Mouse (Mus musculus): ENCODE measurements around the gene Desi1. TPM values are rescaled to one million over a fixed set of nuclear protein-coding genes. Genes with fewer than 3 reads are reported as not detected.

Gene Desi1
- polyA plus RNA-seq, 1 experiment from 2014 or later: 58.3 TPM

DNA sequence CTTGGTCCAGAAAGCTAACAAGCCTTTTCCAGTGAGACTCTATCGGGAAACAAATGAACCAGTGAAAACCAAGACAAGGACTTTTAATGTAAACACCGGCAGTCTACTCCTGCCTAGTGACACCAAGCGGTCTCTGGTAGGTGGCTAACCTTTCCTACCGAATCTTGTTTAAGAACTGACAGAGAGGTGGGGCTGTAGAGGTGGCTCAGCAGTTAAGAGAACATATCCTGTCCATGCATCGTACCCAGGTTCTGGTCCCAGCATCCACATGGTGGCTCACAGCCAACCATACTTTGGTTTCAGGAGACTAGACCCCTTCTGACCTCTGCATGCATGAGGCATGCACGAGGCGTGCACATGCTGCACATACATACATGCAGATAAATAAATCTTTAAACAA is 6.4 kb downstream of the Desi1 start:
- Histone ChIP-seq H3K4me1 (ENCODE audit: control insufficient read depth, insufficient read depth, low read length) (no peaks in the 10 kb centered on the region), H3K4me2 (ENCODE audit: low read depth, low read length) (no peak overlapping the region), H3K9me3 (ENCODE audit: control insufficient read depth, low read length) (no peaks in the 10 kb centered on the region), H3K9ac (replicated peaks; ENCODE audit: low read depth, low read length) (no peak overlapping the region), H3K27me3 (ENCODE audit: control insufficient read depth, insufficient read depth, low read length) (no peaks in the 10 kb centered on the region), H3K4me3 (ENCODE audit: low read depth, low read length) (no peak overlapping the region), H3K36me3 (ENCODE audit: control insufficient read depth, insufficient read depth, low read length) (peaks cover 75% of the 10 kb centered on the region), H3K27ac (ENCODE audit: low read depth, low read length) (no peak overlapping the region)
- ATAC-seq (ENCODE audit: low read depth): no peak
- WGBS: 95% methylated on average over 7 of the region's 7 CpGs

- Histone ChIP-seq H3K4me2 (ENCODE audit: low read depth, low read length) (no peak overlapping the region), H3K36me3 (ENCODE audit: control insufficient read depth, insufficient read depth, low read length) (peaks cover 46% of the 10 kb centered on the region), H3K27me3 (ENCODE audit: control insufficient read depth, insufficient read depth, low read length) (no peaks in the 10 kb centered on the region), H3K9ac (replicated peaks; ENCODE audit: low read depth, low read length) (no peak overlapping the region), H3K9me3 (ENCODE audit: control insufficient read depth, low read length) (no peaks in the 10 kb centered on the region), H3K27ac (ENCODE audit: low read depth, low read length) (no peak overlapping the region), H3K4me3 (ENCODE audit: low read depth, low read length) (no peak overlapping the region), H3K4me1 (ENCODE audit: control insufficient read depth, insufficient read depth, low read length) (no peaks in the 10 kb centered on the region)
- WGBS: 92% methylated on average over 6 of the region's 6 CpGs
- ATAC-seq (ENCODE audit: low read depth): no peak
Measured at GRCm38 (mm10) chr15:82023965-82024635, 9.6 kb downstream of the Desi1 start.

DNA sequence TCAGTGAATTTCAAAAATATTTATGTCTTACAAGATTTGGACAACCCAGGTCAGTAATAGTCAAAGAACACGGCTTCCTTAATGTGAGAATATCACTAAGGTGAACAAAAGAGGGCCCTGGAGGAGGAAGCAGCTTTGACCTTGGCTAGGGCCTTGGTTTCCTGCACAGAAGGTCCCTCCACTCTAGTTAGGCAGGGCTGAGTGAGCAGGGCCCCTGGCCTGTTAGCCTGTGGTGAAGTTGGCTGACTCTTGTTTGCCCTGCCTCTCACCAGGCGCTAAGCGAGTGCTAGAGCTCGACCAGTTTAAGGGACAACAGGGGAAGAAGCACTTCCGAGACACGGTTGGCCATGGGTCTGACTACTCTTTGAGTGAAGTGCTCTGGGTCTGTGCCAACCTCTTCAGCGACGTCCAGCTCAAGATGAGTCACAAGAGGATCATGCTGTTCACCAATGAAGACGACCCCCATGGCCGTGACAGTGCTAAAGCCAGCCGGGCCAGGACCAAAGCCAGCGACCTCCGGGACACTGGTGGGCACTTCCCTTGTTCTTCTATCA is 11.1 kb downstream of the Desi1 start:
- H3K27ac ChIP-seq (ENCODE audit: low read depth, low read length): no peak overlapping the region
- no peak for ATAC-seq (ENCODE audit: low read depth)
- 91% methylated on average over 13 of the region's 13 CpGs for WGBS
- H3K4me1 ChIP-seq (ENCODE audit: control insufficient read depth, insufficient read depth, low read length): no peaks in the 10 kb centered on the region
- no peaks in the 10 kb centered on the region for H3K27me3 ChIP-seq (ENCODE audit: control insufficient read depth, insufficient read depth, low read length)
- peaks cover 39% of the 10 kb centered on the region for H3K36me3 ChIP-seq (ENCODE audit: control insufficient read depth, insufficient read depth, low read length)
- no peak overlapping the region for H3K9ac ChIP-seq (replicated peaks; ENCODE audit: low read depth, low read length)
- H3K4me3 ChIP-seq (ENCODE audit: low read depth, low read length): no peak overlapping the region
- no peaks in the 10 kb centered on the region for H3K9me3 ChIP-seq (ENCODE audit: control insufficient read depth, low read length)
- no peak overlapping the region for H3K4me2 ChIP-seq (ENCODE audit: low read depth, low read length)

GRCm38 (mm10) chr15:82019288-82019687 is 14.4 kb downstream of the Desi1 start:
- no peak overlapping the region for H3K4me3 ChIP-seq (ENCODE audit: low read depth, low read length)
- H3K27ac ChIP-seq (ENCODE audit: low read depth, low read length): no peak overlapping the region
- H3K4me1 ChIP-seq (ENCODE audit: control insufficient read depth, insufficient read depth, low read length): peaks cover 16% of the 10 kb centered on the region
- H3K27me3 ChIP-seq (ENCODE audit: control insufficient read depth, insufficient read depth, low read length): no peaks in the 10 kb centered on the region
- no peak overlapping the region for H3K9ac ChIP-seq (replicated peaks; ENCODE audit: low read depth, low read length)
- no peaks in the 10 kb centered on the region for H3K9me3 ChIP-seq (ENCODE audit: control insufficient read depth, low read length)
- ATAC-seq (ENCODE audit: low read depth): no peak
- peaks cover 9% of the 10 kb centered on the region for H3K36me3 ChIP-seq (ENCODE audit: control insufficient read depth, insufficient read depth, low read length)
- H3K4me2 ChIP-seq (ENCODE audit: low read depth, low read length): no peak overlapping the region
- WGBS: 88% methylated on average over 3 of the region's 3 CpGs

GRCm38 (mm10) chr15:82017461-82017860 is 16.2 kb downstream of the Desi1 start:
- H3K36me3 ChIP-seq (ENCODE audit: control insufficient read depth, insufficient read depth, low read length): no peaks in the 10 kb centered on the region
- H3K9ac ChIP-seq (replicated peaks; ENCODE audit: low read depth, low read length): no peak overlapping the region
- no peak overlapping the region for H3K4me3 ChIP-seq (ENCODE audit: low read depth, low read length)
- peaks cover 21% of the 10 kb centered on the region for H3K4me1 ChIP-seq (ENCODE audit: control insufficient read depth, insufficient read depth, low read length)
- H3K9me3 ChIP-seq (ENCODE audit: control insufficient read depth, low read length): no peaks in the 10 kb centered on the region
- WGBS: 85% methylated on average over 4 of the region's 4 CpGs
- H3K27me3 ChIP-seq (ENCODE audit: control insufficient read depth, insufficient read depth, low read length): no peaks in the 10 kb centered on the region
- no peak overlapping the region for H3K4me2 ChIP-seq (ENCODE audit: low read depth, low read length)
- H3K27ac ChIP-seq (ENCODE audit: low read depth, low read length): no peak overlapping the region
- no peak for ATAC-seq (ENCODE audit: low read depth)

DNA sequence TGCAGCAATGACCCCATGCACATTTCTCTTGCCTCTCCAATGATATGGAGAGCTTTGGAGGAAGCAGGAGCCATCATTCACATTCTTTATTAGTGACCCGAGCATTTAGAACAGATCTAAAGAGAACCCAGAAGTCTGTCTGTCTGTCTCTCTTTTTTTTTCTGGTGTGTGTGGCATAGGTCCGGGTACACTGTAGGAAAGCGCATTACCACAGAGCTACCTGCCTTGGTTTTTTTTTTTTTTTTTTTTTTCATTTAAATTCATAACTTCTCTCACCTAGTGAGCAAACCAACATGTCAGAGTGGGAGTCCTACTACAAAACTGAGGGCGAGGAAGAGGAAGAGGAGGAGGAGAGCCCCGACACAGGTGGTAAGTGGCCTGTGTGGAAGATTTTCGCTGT is 16.8 kb downstream of the Desi1 start:
- Histone ChIP-seq H3K36me3 (ENCODE audit: control insufficient read depth, insufficient read depth, low read length) (no peaks in the 10 kb centered on the region), H3K9me3 (ENCODE audit: control insufficient read depth, low read length) (no peaks in the 10 kb centered on the region), H3K4me2 (ENCODE audit: low read depth, low read length) (peak overlapping the region; percentile 64), H3K9ac (replicated peaks; ENCODE audit: low read depth, low read length) (peak overlapping the region; percentile 67), H3K27me3 (ENCODE audit: control insufficient read depth, insufficient read depth, low read length) (no peaks in the 10 kb centered on the region), H3K27ac (ENCODE audit: low read depth, low read length) (no peak overlapping the region; the same call in 1 of the 2 replicates), H3K4me1 (ENCODE audit: control insufficient read depth, insufficient read depth, low read length) (peaks cover 21% of the 10 kb centered on the region), H3K4me3 (ENCODE audit: low read depth, low read length) (peak overlapping the region; percentile 84)
- WGBS: 23% methylated on average over 6 of the region's 6 CpGs
- no peak for ATAC-seq (ENCODE audit: low read depth)

GRCm38 (mm10) chr15:82016101-82016808 is 17.4 kb downstream of the Desi1 start:
- Histone ChIP-seq H3K9me3 (ENCODE audit: control insufficient read depth, low read length) (no peaks in the 10 kb centered on the region), H3K4me1 (ENCODE audit: control insufficient read depth, insufficient read depth, low read length) (peaks cover 21% of the 10 kb centered on the region), H3K9ac (replicated peaks; ENCODE audit: low read depth, low read length) (peak overlapping the region; percentile 90), H3K4me3 (ENCODE audit: low read depth, low read length) (peak overlapping the region; percentile 84), H3K27ac (ENCODE audit: low read depth, low read length) (peak overlapping the region; percentile 76), H3K4me2 (ENCODE audit: low read depth, low read length) (peak overlapping the region; percentile 64), H3K36me3 (ENCODE audit: control insufficient read depth, insufficient read depth, low read length) (no peaks in the 10 kb centered on the region), H3K27me3 (ENCODE audit: control insufficient read depth, insufficient read depth, low read length) (no peaks in the 10 kb centered on the region)
- ATAC-seq (ENCODE audit: low read depth): peak; percentile 97
- WGBS: under 1% methylated on average over 51 of the region's 53 CpGs

DNA sequence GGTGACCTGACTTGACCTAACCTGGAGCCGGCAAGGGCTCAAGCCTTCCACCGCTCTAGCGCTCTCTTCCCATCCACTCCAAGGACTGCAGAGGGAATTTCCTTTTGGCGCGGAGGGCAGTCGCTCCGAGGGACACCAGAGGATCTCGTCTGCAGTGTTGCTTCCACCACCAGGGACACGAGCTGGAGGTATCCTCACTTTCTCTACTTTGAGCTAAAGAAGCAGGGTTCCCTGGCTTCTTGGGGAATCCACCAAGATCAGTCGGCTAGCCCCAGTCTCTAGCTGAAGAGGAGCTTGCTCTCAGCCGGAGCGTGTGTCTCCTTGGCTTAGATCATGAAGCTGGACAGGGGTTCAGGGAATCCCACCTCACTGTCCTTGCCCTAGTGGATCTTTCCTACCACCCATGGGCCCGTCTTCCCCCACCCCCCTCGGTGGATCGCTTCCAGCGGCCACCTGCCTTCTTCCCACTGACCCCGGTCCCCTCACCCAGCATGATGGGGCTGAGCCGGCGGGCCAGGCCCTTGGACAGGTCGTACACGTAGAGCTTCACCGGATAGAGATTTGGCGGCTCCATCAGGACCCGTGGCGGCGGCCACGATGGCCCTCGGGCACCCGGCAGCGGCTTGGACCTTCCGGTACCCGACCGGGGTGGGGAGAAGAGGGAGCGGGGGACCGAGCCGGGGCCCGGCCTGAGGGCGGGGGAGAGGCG is 18.1 kb downstream of the Desi1 start:
- ATAC-seq (ENCODE audit: low read depth): peak; percentile 18
- no peaks in the 10 kb centered on the region for H3K36me3 ChIP-seq (ENCODE audit: control insufficient read depth, insufficient read depth, low read length)
- under 1% methylated on average over 39 of the region's 39 CpGs for WGBS

More for the DNA sequence above, 18.1 kb downstream of the Desi1 start:
- Histone ChIP-seq H3K4me2 (ENCODE audit: low read depth, low read length) (peak overlapping the region; percentile 64), H3K4me3 (ENCODE audit: low read depth, low read length) (peak overlapping the region; percentile 84), H3K9ac (replicated peaks; ENCODE audit: low read depth, low read length) (peak overlapping the region; percentile 90), H3K27me3 (ENCODE audit: control insufficient read depth, insufficient read depth, low read length) (no peaks in the 10 kb centered on the region), H3K4me1 (ENCODE audit: control insufficient read depth, insufficient read depth, low read length) (peaks cover 21% of the 10 kb centered on the region), H3K27ac (ENCODE audit: low read depth, low read length) (peak overlapping the region; percentile 76), H3K9me3 (ENCODE audit: control insufficient read depth, low read length) (no peaks in the 10 kb centered on the region)
